Mouse (Mus musculus) embryonic facial prominence, embryonic 12.5 days (tissue): ENCODE data around the gene Dnlz. TPM values are rescaled to one million over a fixed set of nuclear protein-coding genes. Genes with fewer than 3 reads are reported as not detected.
A peak's percentile ranks its signal among the peaks of the same experiment; 100 is the strongest.

Experiments
- ATAC-seq: fragments of 200-750 bp; cut with Nextera tagmentation; 2 replicates; pipeline ENCODE4 v1.8.0; 2017; ENCODE audit not compliant: insufficient number of reproducible peaks, insufficient read depth, low FRiP score, low TSS enrichment
- H3K27ac ChIP-seq: fragments of 300-500 bp; sonication (generic); 2 replicates; pipeline ENCODE4 v1.5.1; 2016; ENCODE audit warnings: mild to moderate bottlenecking
- H3K27me3 ChIP-seq: fragments of 300-500 bp; sonication (generic); 2 replicates; pipeline ENCODE4 v1.6.1; 2016; ENCODE audit warnings: mild to moderate bottlenecking, moderate library complexity
- H3K36me3 ChIP-seq: fragments of 300-500 bp; sonication (generic); 2 replicates; pipeline ENCODE4 v1.6.1; 2016; ENCODE audit warnings: mild to moderate bottlenecking
- H3K4me1 ChIP-seq: fragments of 300-500 bp; sonication (generic); 2 replicates; pipeline ENCODE4 v1.6.1; 2016
- H3K4me2 ChIP-seq: fragments of 300-500 bp; sonication (generic); replicated peaks from 2 replicates; pipeline ENCODE4 v1.6.1; 2016; ENCODE audit warnings: mild to moderate bottlenecking, moderate library complexity
- H3K4me3 ChIP-seq: fragments of 300-500 bp; sonication (generic); 2 replicates; pipeline ENCODE4 v1.5.1; 2016; ENCODE audit warnings: mild to moderate bottlenecking
- H3K9ac ChIP-seq: fragments of 300-500 bp; sonication (generic); 2 replicates; pipeline ENCODE4 v1.6.1; 2016; ENCODE audit warnings: mild to moderate bottlenecking, moderate library complexity
- H3K9me3 ChIP-seq: fragments of 300-500 bp; sonication (generic); 2 replicates; pipeline ENCODE4 v1.6.1; 2016; ENCODE audit warnings: mild to moderate bottlenecking, moderate library complexity
- WGBS: fragments of 180-500 bp; shearing (Covaris S2); methylation state at CpG from one replicate; pipeline ENCODE4 v1.1.7; 2016; 5-methylcytosine and 5-hydroxymethylcytosine counted together
- polyA plus RNA-seq: library from polyadenylated mRNA; unstranded; fragments of >200 nt; fragmentation: Nextera tagmentation; extraction: Ambion mirVana; gene quantifications from 2 replicates; pipeline ENCODE4 v1.2.1, GENCODE M21; 2016

Dnlz gene
- polyA plus RNA-seq, 1 experiment from 2014 or later = 31.8 TPM

DNA sequence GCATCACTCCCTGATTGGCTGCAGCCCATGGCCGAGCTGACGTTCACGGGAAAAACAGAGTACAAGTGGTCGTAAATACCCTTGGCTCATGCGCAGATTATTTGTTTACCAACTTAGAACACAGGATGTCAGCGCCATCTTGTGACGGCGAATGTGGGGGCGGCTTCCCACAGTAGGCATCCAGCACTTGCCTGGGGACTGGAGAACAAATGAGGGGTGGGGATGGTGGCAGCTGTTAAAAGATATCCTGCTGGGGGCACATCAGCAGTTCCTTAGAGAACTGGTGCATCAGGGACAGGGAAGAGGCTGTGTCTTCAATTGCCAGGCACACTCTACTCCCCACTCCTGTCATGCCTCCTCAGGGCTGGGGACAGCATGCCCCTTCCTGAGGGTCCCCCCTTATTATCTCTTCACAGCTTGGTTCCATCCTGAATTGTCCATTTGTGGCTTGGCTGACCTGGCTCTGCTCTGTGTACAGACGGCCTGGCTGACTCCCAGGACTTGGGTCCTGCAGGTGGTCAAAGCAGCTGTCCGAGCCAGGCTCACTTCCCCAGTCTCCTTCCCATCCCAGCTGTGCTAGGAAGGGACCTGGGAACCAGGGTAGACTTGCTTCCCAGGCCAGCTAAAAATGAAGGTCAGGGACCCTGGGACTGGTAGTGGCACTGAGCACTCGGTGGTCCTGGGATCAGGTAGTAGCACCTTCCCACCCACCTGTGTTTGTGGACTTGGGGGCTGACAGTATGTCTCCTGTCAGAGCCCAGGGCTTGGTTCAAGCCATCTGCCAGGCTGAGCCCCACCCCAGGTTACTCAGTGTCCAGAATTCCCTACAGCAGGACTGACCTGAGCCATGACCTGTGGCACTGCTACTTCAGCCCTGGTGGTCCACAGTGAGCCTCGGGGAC is 13.4 kb downstream of the Dnlz start:
- H3K9ac ChIP-seq = no peak overlapping the region
- WGBS = 81% methylated on average over 9 of the region's 13 CpGs

DNA sequence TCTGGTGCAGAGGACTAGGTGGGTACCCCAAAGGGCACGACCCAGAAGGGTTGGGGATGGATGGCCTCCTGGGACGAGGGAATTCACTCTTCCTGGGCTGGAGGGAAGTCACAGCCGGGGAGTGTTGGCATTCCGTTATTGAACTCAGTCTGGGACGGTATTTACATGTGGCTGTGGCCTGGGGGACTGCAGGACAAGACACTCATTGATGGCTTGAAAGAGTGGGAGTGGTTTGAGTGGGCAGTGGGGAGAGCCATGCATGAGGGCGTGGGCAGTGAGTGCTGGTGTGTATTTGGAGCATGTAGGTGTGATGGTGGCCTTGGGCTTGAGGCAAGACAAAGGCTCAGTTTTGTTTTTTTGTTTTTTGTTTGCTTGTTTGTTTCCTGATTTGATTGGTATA is 21.2 kb downstream of the Dnlz start:
- WGBS = 33% methylated on average over 6 of the region's 6 CpGs
- no peaks in the 10 kb centered on the region for H3K9me3 ChIP-seq
- H3K27ac ChIP-seq = no peak overlapping the region
- H3K36me3 ChIP-seq = peaks cover 60% of the 10 kb centered on the region
- no peaks in the 10 kb centered on the region for H3K4me1 ChIP-seq
- H3K9ac ChIP-seq = no peak overlapping the region
- no peak overlapping the region for H3K4me3 ChIP-seq
- H3K4me2 ChIP-seq = no peak overlapping the region
- H3K27me3 ChIP-seq = no peaks in the 10 kb centered on the region
- no peak for ATAC-seq

More for the DNA sequence above, 13.4 kb downstream of the Dnlz start:
- peaks cover 50% of the 10 kb centered on the region for H3K36me3 ChIP-seq
- H3K4me2 ChIP-seq = no peak overlapping the region
- H3K27me3 ChIP-seq = no peaks in the 10 kb centered on the region
- no peaks in the 10 kb centered on the region for H3K9me3 ChIP-seq
- no peak for ATAC-seq
- H3K27ac ChIP-seq = no peak overlapping the region
- no peaks in the 10 kb centered on the region for H3K4me1 ChIP-seq
- no peak overlapping the region for H3K4me3 ChIP-seq

DNA sequence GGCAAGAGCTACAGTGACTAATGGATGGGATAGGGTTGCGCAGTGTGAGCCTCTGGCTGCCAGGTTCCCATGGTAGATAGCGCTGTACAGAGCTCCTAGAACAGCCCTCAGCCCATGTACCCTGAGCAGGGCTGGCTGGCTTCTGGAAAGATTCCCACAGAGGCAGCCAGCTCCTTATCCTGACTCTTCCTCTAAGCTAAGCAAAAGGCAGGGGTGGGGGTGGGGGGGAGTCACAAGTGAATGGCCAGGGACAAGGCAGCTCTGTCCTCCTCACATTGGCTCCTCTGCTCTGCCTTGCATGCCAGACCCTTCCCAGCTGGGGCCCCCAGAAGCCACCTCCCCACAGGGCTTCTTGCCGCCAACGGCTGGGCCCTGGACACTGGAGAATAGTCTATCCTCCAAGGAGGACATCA is 21.8 kb downstream of the Dnlz start:
- H3K36me3 ChIP-seq = peaks cover 66% of the 10 kb centered on the region
- H3K9ac ChIP-seq = no peak overlapping the region
- H3K27me3 ChIP-seq = no peaks in the 10 kb centered on the region
- H3K4me1 ChIP-seq = no peaks in the 10 kb centered on the region
- no peaks in the 10 kb centered on the region for H3K9me3 ChIP-seq
- no peak overlapping the region for H3K4me2 ChIP-seq
- 65% methylated on average over 4 of the region's 4 CpGs for WGBS
- 0 out of 2 replicates have a peak, but pooled peaks have one; percentile 13 for ATAC-seq
- 0 out of 2 replicates have a peak overlapping the region, but pooled peaks have one; percentile 8 for H3K27ac ChIP-seq
- no peak overlapping the region for H3K4me3 ChIP-seq

DNA sequence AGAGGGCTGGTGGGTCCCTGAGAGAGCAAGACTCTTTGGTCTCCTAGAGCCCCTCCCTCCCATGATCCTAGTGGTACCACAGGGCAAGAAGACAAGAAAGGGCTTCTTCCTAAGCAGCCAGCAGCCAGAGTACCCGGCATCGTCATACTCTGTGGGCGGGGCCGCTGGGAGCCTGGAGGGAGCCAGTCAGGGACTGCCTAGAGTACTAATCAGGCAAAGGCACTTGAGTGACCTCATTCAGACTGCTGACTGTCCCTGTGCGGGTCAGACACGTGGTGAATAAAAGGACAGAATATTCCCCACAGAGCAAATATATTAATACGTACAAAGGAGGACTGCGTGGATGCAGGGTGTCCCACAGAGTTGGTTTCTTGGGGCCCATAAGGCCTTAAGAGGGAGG is 22.5 kb downstream of the Dnlz start:
- no peaks in the 10 kb centered on the region for H3K4me1 ChIP-seq
- ATAC-seq = no peak
- H3K27me3 ChIP-seq = no peaks in the 10 kb centered on the region
- no peaks in the 10 kb centered on the region for H3K9me3 ChIP-seq
- H3K27ac ChIP-seq = 0 out of 2 replicates have a peak overlapping the region, but pooled peaks have one; percentile 8
- H3K9ac ChIP-seq = no peak overlapping the region
- no peak overlapping the region for H3K4me2 ChIP-seq
- peaks cover 73% of the 10 kb centered on the region for H3K36me3 ChIP-seq
- H3K4me3 ChIP-seq = no peak overlapping the region
- WGBS = 55% methylated on average over 8 of the region's 8 CpGs

DNA sequence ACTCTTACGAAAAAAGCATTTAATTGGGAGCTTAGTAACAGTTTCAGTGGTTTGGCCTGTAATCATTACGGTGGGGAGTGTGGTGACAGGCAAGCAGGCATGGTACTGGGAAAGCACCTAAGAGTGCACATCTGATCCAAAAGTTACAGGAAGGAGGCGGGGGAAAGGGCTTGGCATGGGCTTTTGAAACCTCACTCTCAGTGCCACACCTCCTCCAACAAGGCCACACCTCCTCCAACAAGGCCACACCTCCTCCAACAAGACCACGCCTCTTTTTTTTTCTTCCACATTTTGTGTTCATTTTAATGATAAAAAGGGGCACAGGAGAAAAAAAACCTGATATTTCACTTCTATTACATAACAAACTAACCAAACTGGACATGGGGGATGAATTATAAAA is 24.1 kb downstream of the Dnlz start:
- Histone ChIP-seq H3K9me3 (no peaks in the 10 kb centered on the region), H3K4me3 (no peak overlapping the region), H3K27me3 (no peaks in the 10 kb centered on the region), H3K4me1 (no peaks in the 10 kb centered on the region), H3K4me2 (no peak overlapping the region), H3K27ac (no peak overlapping the region), H3K36me3 (peaks cover 87% of the 10 kb centered on the region), H3K9ac (no peak overlapping the region)
- no peak for ATAC-seq
- 90% methylated on average over 4 of the region's 4 CpGs for WGBS

DNA sequence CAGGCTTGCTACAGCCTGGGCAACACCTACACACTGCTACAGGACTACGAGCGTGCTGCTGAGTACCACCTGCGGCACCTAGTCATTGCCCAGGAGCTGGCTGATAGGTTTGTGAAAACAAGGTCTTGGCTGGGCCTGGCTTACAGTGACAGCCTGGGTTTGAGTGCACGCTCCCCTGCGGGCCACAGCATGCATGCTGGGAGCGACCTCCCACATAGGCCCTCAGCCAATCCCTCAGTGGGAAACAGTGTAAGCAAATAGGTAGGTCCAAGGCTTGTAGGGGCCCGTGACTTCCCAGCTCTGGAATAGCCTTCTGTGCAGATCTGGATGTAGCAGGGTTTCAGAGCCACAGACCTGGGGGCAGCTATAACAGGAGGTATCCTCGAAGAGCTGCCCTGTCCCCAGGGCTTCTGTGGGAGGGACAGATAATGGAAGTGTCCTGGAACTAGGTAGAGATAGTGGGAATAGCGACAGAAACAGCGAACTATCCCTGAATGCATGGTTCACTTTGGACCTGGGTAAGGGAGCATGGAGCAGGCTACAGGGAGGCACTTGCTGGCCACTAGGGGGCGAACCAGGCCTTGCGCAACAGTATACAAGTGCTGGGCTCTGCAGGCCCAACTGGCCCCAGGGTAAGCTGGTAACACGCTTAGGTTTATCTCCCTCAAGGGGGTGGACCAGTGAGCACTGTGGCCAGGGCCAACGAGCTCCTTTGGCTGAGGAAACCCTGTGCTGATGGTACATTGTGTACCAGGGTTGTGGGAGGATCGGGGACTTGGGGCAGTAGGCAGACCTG is 26.3 kb downstream of the Dnlz start:
- WGBS = 65% methylated on average over 15 of the region's 15 CpGs
- no peaks in the 10 kb centered on the region for H3K27me3 ChIP-seq
- no peak overlapping the region for H3K4me2 ChIP-seq
- H3K4me1 ChIP-seq = no peaks in the 10 kb centered on the region
- ATAC-seq = peak; percentile 75; the same call in 1 of the 2 replicates
- H3K36me3 ChIP-seq = peaks cover 73% of the 10 kb centered on the region
- H3K9me3 ChIP-seq = no peaks in the 10 kb centered on the region
- H3K9ac ChIP-seq = no peak overlapping the region
- H3K4me3 ChIP-seq = no peak overlapping the region
- H3K27ac ChIP-seq = no peak overlapping the region

DNA sequence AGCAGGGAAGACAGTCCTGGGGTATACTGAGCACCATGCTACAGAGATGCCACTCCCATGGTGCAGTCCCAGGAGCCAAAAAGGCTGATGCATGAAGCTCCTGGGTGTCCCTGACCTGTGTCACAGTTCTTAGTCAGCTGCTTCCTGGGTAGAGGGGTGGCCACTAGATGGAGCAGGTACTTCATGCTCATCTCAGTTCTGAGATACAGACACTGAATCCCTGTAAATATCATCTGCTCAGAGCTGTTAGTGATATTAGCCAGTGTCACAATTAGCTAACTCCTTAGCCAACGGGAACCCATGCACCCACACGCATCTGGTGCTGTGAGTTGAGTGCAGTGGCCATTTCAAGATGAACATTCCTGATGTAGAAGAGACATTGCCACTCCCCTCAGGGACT is 27.0 kb downstream of the Dnlz start:
- H3K4me1 ChIP-seq = no peaks in the 10 kb centered on the region
- WGBS = 82% methylated on average over 2 of the region's 2 CpGs
- H3K27ac ChIP-seq = no peak overlapping the region
- no peak overlapping the region for H3K4me3 ChIP-seq
- no peak for ATAC-seq
- no peak overlapping the region for H3K9ac ChIP-seq
- peaks cover 67% of the 10 kb centered on the region for H3K36me3 ChIP-seq
- no peaks in the 10 kb centered on the region for H3K27me3 ChIP-seq
- H3K4me2 ChIP-seq = no peak overlapping the region
- H3K9me3 ChIP-seq = no peaks in the 10 kb centered on the region

DNA sequence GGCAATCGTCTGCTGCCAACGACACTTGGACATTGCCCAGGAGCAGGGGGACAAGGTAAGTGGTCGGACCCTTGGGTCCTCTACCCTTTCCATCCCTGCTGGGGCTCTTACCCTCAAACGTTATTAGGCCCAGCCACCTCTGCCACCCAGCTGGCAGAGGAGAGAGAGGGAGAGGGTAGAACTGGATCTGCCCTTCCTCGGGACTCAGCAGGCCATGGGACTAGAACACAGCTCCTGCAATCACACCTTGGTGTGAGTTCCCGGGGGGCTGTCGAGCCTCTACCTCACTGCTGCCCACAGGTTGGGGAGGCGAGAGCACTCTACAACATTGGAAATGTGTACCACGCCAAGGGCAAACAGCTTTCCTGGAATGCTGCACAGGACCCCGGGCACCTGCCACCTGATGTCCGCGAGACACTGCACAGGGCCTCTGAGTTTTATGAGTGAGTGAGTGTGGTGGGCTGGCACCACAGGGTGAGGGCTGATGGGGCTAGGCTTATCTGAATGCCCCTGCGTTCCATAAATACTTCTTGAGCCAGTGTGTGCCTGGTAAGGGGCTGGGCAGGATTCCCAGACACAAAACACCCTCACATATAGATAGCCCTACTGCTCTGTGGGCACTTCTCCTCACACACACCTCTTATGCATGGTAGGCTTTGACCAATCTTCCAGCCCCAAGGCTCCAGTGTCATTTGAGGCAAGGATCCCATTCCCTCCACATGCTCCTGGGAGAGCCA is 28.2 kb downstream of the Dnlz start:
- Histone ChIP-seq H3K36me3 (peaks cover 59% of the 10 kb centered on the region), H3K4me1 (peaks cover 9% of the 10 kb centered on the region), H3K9me3 (no peaks in the 10 kb centered on the region), H3K27me3 (no peaks in the 10 kb centered on the region), H3K4me2 (no peak overlapping the region), H3K9ac (no peak overlapping the region), H3K4me3 (no peak overlapping the region), H3K27ac (no peak overlapping the region)
- no peak for ATAC-seq
- WGBS = 93% methylated on average over 13 of the region's 13 CpGs

DNA sequence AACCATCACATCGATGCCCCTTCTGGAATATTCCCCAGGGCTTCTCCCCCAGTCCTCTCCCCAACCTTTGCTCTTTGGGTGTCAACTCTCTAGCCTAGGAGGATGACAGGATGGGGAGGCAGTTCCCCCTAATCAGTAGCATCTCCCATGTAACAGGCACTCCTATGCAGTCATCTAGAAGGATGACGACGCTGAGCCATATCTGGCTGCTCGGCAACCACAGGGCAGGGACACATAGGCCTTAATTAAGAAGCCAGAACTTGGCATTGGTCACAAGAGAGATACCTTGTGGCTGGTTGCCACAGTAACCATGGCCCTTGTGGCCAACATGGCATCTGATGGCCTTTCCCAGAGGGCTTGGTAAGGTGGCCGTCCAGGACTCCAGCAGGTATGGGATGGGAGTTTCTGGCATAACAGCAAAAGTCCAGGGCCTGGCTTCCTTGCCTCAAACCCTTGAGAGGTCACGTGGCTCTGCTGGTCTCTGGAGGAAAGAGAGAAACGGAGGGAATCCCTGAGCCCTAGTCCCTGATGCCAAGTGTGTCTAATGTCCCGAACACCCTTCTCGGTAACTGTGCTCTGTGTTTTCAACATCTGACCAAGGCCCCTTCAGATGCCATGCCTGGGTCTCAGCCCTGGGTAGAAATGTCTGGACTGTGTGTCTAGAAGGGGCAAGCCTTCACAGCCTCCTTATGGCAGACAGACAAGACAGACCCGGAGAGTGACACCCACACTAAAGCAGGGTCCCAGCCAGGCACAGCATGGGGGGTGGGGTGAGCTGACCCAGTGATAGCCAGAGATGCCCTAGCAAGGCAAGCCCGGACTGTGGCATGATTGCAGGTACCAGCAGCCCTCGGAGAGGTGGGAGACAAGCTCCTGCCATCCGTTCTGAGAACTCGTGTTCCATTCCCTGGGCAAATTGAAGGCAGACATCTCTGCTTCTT is 31.4 kb downstream of the Dnlz start:
- WGBS = 89% methylated on average over 14 of the region's 14 CpGs
- H3K27me3 ChIP-seq = no peaks in the 10 kb centered on the region
- no peak overlapping the region for H3K9ac ChIP-seq
- H3K4me3 ChIP-seq = no peak overlapping the region
- H3K36me3 ChIP-seq = peaks cover 35% of the 10 kb centered on the region
- peaks cover 35% of the 10 kb centered on the region for H3K4me1 ChIP-seq
- ATAC-seq = no peak
- H3K9me3 ChIP-seq = no peaks in the 10 kb centered on the region
- H3K4me2 ChIP-seq = no peak overlapping the region
- H3K27ac ChIP-seq = no peak overlapping the region

DNA sequence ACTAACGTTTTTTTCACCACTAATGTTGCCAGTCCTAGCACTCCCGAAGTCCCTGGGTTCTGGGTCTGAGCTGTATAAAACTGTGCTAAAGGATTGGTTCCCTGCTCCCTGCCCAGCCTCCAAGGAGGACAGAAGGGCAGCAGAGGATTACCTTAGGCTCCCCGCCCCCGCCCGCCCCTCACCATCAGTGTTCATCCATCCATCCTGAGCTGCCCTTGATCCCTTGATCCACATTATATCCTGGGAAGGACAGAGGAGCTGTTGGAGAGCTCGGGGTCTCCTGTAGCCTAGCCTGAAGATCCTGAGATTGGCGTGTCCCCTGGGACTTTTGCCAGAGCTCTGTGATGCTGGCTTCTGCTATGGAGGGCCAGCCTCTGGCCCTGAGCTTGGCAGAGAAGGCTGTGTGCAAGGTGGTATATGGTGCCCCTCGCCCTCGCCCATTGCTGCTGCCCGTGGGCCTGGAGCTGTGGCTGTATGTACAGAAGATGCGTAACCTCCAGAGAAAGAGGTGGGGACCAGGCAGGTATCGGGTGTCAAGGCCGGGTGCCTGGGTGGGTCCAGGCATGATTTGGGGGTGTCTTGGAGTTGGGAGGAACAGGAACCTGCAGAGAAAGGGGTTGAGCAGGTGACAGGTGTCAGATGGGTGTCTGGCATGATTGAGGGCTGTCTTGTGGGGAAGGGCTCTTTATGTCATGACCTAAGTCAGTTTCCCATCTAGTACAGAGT is 32.2 kb downstream of the Dnlz start:
- no peak overlapping the region for H3K9ac ChIP-seq
- peaks cover 27% of the 10 kb centered on the region for H3K36me3 ChIP-seq
- peaks cover 39% of the 10 kb centered on the region for H3K4me1 ChIP-seq
- ATAC-seq = no peak
- H3K4me2 ChIP-seq = no peak overlapping the region
- H3K4me3 ChIP-seq = no peak overlapping the region
- WGBS = 91% methylated on average over 13 of the region's 13 CpGs
- H3K27me3 ChIP-seq = no peaks in the 10 kb centered on the region
- no peaks in the 10 kb centered on the region for H3K9me3 ChIP-seq
- no peak overlapping the region for H3K27ac ChIP-seq
